Mouse (Mus musculus): Measurements from ENCODE around the gene Myt1.

- TF ChIP-seq EP300 (IDR thresholded peaks at IDR 0.05) = no peak
- no peak for TF ChIP-seq CTCF (IDR thresholded peaks at IDR 0.05)
These were observed 41.9 kb upstream of the Myt1 start for GRCm38 (mm10) chr2:181721200-181721599.

Data from lung, postnatal 0 days (tissue).